Mouse (Mus musculus): ENCODE measurements around the gene Bckdha.

DNA sequence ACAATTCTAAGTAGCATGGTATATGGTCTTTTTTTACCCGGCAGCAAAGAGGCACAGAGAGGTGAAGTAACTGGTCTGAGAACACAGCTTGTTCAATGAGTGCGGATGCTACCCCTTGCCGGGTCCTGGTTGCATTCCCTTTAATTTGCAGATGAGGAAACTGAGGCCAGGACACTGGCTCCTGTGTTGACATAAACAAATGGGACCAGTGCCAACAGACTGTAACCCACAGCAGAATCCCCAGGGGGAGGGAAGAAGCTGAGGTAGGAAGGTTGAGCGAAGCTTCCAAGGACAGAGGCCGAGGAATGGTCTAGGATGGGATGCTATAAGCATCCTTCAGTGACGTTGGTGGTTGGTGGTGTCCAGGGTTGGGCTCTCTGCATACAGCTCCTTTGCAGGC, 16.6 kb upstream of the Bckdha start:
- no peak for TF ChIP-seq CTCF (IDR thresholded peaks at IDR 0.05; ENCODE audit: low read depth)
- no peak for TF ChIP-seq EP300 (IDR thresholded peaks at IDR 0.05; ENCODE audit: low read depth)

All from liver, embryonic 14.5 days (tissue).